Mouse (Mus musculus) right cerebral cortex, adult 18-20 months (tissue): ENCODE measurements around the gene Rxylt1.
A peak's percentile ranks its signal among the peaks of the same experiment; 100 is the strongest.

ENCODE experiments used
- DNase-seq: peaks from one replicate; pipeline ENCODE4 v3.0.0; 2022; ENCODE audit warnings: mixed read lengths

Gene Rxylt1

DNA sequence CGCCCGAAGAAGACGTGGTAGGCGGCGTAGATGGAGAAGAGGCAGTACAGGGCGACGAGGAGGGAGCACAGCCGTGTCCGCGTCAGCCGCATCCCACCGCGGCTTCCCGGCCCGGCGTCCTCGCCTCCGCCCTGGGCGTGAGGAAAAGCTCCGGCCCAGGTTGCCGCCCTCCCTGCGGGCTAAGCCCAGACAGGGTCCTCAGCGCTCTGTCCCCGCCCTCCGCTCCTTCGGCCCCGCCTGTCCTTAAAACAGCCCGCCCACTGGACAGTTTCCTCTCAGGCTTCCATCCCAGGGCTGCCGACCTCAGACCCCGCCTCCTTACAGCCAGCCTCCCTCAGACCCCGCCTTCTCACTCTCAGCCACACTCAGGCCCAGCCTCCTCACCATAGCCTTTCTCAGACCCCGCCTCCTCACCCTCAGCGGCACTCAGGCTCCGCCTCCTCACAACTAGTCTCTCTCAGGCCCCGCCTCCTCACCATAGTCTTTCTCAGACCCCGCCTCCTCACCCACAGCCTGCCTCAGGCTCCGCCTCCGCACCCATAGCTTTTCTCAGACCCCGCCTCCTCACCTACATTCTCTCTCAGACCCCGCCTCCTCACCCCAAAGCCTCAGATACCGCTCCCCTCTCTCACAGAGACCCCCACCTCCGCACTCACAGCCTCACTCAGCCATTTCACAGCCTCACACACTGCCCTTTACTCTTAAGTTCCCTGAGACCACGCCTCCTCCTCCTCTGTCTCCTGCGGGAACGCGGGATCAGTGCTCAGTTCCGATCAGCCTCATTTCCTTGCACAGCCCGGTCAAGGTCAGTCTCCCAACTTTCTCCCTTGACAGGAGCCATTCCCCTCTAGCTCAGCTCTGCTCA is at the start of gene Rxylt1:
Rxylt1 (minus strand) TSS at position 392 of the 865 bp plus-strand sequence.
- peak; percentile 97 for DNase-seq

- no peak for DNase-seq
Observed at GRCm38 (mm10) chr10:122121290-122121970, 24.3 kb upstream of the Rxylt1 start.

GRCm38 (mm10) chr10:122120500-122121289 is 23.5 kb upstream of the Rxylt1 start:
- DNase-seq = no peak

- no peak for DNase-seq
Observed at GRCm38 (mm10) chr10:122119451-122119850, 22.3 kb upstream of the Rxylt1 start.

- DNase-seq = no peak
Observed at GRCm38 (mm10) chr10:122116636-122117035, 19.5 kb upstream of the Rxylt1 start.

- DNase-seq = no peak
Observed at GRCm38 (mm10) chr10:122106633-122107028, 9.5 kb upstream of the Rxylt1 start.

- no peak for DNase-seq
Observed at GRCm38 (mm10) chr10:122105889-122106632, 8.9 kb upstream of the Rxylt1 start.

DNA sequence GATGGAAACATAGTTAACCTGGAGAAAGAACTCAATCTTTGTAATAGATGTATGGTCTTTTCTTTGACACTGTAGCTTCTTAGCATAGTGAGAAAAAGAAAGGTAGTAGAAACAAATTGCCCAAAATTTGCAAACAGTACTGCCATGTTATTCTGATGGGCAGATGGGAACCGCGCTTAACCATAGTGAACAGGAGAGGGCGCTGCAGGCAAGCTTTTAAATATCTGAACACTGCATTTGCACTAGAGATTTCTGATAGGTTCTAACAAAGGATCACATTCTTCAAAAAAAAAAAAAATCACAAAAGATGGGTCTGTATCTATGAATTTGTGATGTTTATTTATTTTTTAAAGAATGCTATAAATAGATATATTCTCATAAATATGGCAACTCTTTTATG is 8.2 kb upstream of the Rxylt1 start:
- peak; percentile 54 for DNase-seq

GRCm38 (mm10) chr10:122102675-122103074 is 5.5 kb upstream of the Rxylt1 start:
- no peak for DNase-seq

- no peak for DNase-seq
Observed at GRCm38 (mm10) chr10:122096462-122096979, 650 bp downstream of the Rxylt1 start.

- DNase-seq = no peak
Observed at GRCm38 (mm10) chr10:122090472-122090871, 6.7 kb downstream of the Rxylt1 start.

DNA sequence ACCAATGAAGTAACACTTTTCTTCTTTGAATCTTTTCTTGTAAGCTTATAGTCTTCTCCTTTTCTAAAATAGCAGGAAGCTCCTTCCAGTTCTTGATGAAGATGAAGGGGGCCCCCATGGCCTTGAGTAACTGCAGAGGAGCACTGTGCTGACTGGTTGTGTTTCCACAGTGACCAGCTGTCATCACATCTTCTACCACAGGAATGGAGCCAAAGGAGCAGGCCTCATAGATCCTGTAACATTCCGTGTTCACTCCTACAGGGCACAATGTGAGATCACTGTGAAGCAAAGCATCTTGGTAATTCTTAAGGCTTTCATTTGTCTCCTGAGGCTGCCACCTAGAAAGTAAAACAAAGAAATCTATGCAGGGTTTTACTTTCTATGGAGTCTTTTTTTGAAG is 15.8 kb downstream of the Rxylt1 start:
- no peak for DNase-seq

DNA sequence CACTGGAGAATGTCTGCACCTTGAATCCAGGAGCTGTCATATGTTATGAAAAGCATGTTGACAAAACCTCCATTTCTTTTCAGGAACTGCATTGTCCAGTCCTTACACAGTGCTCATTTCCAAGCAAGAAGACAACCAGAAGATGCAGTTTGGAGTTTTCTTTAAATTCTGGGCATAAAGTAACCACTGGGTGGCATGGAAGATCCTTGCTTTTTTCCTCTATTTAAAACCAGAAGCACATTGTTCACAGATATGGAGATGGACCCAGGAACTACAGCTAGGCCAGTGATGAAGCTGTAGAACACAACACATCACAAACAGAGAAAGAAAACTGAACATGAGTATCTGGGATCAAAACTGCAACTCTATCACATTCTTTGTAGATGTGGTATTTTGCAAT is 28.0 kb downstream of the Rxylt1 start:
- DNase-seq = no peak

GRCm38 (mm10) chr10:122055826-122056225 is 41.3 kb downstream of the Rxylt1 start:
- DNase-seq = no peak

GRCm38 (mm10) chr10:122054535-122054934 is 42.6 kb downstream of the Rxylt1 start:
- DNase-seq = peak; percentile 29

DNA sequence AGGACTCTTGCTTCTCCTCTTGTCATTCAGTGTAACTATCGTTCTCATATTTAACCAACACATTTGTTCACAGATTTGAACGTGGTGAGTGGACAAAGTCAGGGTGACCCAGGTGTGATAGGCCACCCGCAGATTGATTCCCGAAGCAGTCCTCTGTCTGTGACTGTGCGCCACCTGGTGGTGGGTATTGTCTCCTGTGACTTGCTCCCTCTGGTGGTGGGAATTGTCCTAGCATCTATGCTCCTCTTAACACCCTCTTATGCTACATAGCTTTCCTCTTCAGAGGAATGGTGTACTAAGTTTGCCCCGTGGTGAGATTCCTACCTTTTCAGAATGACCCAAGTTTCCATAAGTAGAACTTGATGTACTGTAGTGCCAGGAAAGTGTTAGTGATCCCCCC is 45.3 kb downstream of the Rxylt1 start:
- DNase-seq = peak; percentile 80

GRCm38 (mm10) chr10:122047727-122048365 is 49.3 kb downstream of the Rxylt1 start:
- peak; percentile 70 for DNase-seq

DNA sequence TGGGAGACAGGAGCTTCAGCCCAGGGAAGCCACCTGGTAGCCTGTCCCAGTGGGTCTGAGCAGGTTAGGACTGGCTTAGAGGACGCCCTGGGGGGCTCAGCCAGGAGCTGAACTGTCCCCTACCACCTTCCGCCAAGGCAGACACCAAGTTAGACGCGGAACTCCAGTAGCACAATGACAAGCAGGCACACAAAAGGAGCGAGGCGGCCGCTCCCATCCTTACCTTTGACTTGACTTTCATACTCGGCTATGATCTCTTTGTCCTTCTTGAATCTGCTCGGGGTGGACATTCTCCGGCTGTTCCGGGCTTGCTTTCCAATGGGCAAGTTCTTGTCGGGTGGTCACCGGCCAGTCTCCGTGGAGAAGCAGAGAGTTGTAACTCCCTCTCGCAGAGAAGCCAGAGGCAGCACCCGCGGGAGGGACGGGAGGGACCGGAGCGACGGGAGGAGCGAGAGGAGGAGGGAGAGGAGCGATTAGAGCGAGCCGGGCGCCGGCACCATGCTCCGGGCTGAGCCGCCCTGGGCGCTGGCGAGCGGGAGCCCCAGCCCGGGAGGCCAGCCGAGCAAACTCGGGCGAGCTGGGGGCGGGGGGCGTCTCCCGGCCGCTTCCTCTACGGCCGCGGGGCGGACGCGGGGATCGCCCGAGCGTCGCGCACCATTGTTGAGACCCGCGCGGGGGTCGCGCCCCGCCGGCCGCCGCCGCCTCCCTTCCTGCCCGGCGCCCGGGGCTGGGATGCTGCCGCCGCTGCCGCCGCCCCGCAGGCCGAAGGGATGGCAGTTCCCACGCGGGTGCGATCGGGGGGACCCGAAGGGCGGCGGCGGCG is 50.1 kb downstream of the Rxylt1 start, which contains the start of gene Srgap1:
Srgap1 (minus strand) TSS at position 412 of the 823 bp plus-strand sequence.
- DNase-seq = peak; percentile 54

GRCm38 (mm10) chr10:122046511-122046903 is 50.7 kb downstream of the Rxylt1 start:
- no peak for DNase-seq

GRCm38 (mm10) chr10:122045946-122046345 is 51.2 kb downstream of the Rxylt1 start:
- DNase-seq = no peak

DNA sequence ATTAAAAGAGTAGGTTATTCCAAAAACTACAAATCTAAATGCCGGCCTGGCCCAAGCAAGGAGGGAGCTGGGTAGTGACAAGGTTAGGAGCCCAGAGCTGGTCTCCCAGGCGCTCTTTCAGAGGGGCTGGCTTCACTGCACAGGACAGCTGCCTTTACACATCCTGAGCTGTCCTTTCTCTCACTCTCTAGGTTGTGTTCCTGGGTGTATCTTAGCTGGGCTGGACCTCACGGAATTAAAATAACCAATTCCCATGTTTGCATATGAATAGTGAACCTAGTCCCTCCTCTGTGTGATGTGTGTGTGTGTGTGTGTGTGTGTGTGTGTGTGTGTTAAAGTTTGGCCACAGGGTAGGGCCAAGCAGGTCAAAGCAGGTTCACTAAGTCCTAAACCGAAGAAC is 52.2 kb downstream of the Rxylt1 start:
- no peak for DNase-seq
